Mouse (Mus musculus) forebrain, embryonic 13.5 days (tissue): Measurements from ENCODE around the gene Fabp6. TPM values are rescaled to one million over a fixed set of nuclear protein-coding genes. Genes with fewer than 3 reads are reported as not detected.

Source experiments
- ATAC-seq: fragments of 200-750 bp; cut with Nextera tagmentation; 2 replicates; pipeline ENCODE4 v1.8.0; 2017
- H3K27ac ChIP-seq: fragments of 300-500 bp; sonication (generic); 2 replicates; pipeline ENCODE4 v1.5.1; 2015; ENCODE audit warnings: inconsistent platforms, mild to moderate bottlenecking, moderate library complexity
- H3K27me3 ChIP-seq: fragments of 300-500 bp; sonication (generic); 2 replicates; pipeline ENCODE4 v1.6.1; 2015; ENCODE audit warnings: mild to moderate bottlenecking, inconsistent platforms
- H3K36me3 ChIP-seq: fragments of 300-500 bp; sonication (generic); 2 replicates; pipeline ENCODE4 v1.6.1; 2015; ENCODE audit warnings: mild to moderate bottlenecking, inconsistent platforms; ENCODE audit not compliant: poor library complexity, severe bottlenecking
- H3K4me1 ChIP-seq: fragments of 300-500 bp; sonication (generic); 2 replicates; pipeline ENCODE4 v1.6.1; 2015; ENCODE audit warnings: inconsistent platforms
- H3K4me2 ChIP-seq: fragments of 300-500 bp; sonication (generic); 2 replicates; pipeline ENCODE4 v1.6.1; 2015; ENCODE audit warnings: inconsistent platforms, mild to moderate bottlenecking, moderate library complexity
- H3K4me3 ChIP-seq: fragments of 300-500 bp; sonication (generic); 2 replicates; pipeline ENCODE4 v1.5.1; 2015; ENCODE audit warnings: mild to moderate bottlenecking, inconsistent platforms
- H3K9ac ChIP-seq: fragments of 300-500 bp; sonication (generic); 2 replicates; pipeline ENCODE4 v1.6.1; 2015; ENCODE audit warnings: mild to moderate bottlenecking, inconsistent platforms
- H3K9me3 ChIP-seq: fragments of 300-500 bp; sonication (generic); replicated peaks from 2 replicates; pipeline ENCODE4 v1.6.1; 2016; ENCODE audit warnings: inconsistent platforms
- WGBS: fragments of 180-500 bp; shearing (Covaris S2); methylation state at CpG from one replicate; pipeline ENCODE4 v1.1.7; 2015; 5-methylcytosine and 5-hydroxymethylcytosine counted together
- polyA plus RNA-seq: library from polyadenylated mRNA; unstranded; fragments of >200 nt; fragmentation: Nextera tagmentation; extraction: Ambion mirVana; gene quantifications from 2 replicates; pipeline ENCODE4 v1.2.1, GENCODE M21; 2015

Gene Fabp6
- polyA plus RNA-seq, 1 experiment from 2014 or later, result not detected

DNA sequence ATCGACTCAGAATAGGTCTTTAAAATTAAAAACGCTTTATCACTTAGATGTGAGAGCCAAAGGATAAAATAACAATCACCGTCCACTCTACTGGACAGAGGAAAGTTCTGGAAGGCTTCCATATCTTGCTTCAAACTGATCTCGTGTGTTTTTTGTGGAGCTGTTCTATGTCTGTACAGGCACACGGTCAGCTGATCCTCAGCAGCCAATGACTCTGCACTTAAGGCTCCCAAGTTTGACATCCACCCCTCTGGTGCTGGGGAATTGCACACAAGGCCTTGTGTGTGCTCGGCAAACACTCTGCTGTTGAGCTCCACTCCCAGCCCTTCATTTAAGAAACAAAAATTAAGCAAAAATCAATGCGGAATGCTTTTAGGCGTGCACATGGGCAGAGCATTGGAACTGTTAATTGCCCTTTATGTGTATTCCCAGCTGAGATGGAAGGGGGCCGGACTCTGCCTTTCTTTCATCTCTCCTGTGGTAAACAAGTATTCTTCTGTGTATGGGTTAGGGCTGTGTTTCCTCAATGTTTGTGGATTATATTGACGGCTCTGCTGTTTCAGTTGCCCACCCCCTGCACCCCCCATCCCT is 37.6 kb downstream of the Fabp6 start:
- peak; percentile 74 for ATAC-seq

GRCm38 (mm10) chr11:43559515-43560292 is 41.6 kb downstream of the Fabp6 start:
- no peak overlapping the region for H3K4me3 ChIP-seq
- H3K36me3 ChIP-seq, result peaks cover 32% of the 10 kb centered on the region
- ATAC-seq, result no peak; the same call in 1 of the 2 replicates
- 13% methylated on average over 6 of the region's 6 CpGs for WGBS
- H3K9me3 ChIP-seq, result no peaks in the 10 kb centered on the region
- peak overlapping the region; percentile 59 for H3K27ac ChIP-seq
- no peak overlapping the region for H3K4me2 ChIP-seq
- H3K4me1 ChIP-seq, result peaks cover 21% of the 10 kb centered on the region
- H3K9ac ChIP-seq, result no peak overlapping the region
- H3K27me3 ChIP-seq, result no peaks in the 10 kb centered on the region

More for the DNA sequence above, 37.6 kb downstream of the Fabp6 start:
- Histone ChIP-seq H3K36me3 (peaks cover 10% of the 10 kb centered on the region), H3K4me3 (no peak overlapping the region), H3K9me3 (no peaks in the 10 kb centered on the region), H3K4me2 (no peak overlapping the region), H3K27ac (peak overlapping the region; percentile 51), H3K4me1 (peaks cover 38% of the 10 kb centered on the region), H3K9ac (no peak overlapping the region), H3K27me3 (no peaks in the 10 kb centered on the region)
- 42% methylated on average over 10 of the region's 10 CpGs for WGBS

- no peak overlapping the region for H3K4me3 ChIP-seq
- no peak overlapping the region for H3K27ac ChIP-seq
- H3K9ac ChIP-seq, result no peak overlapping the region
- peaks cover 9% of the 10 kb centered on the region; the same call in 1 of the 2 replicates for H3K4me1 ChIP-seq
- H3K36me3 ChIP-seq, result peaks cover 27% of the 10 kb centered on the region
- H3K27me3 ChIP-seq, result no peaks in the 10 kb centered on the region
- H3K9me3 ChIP-seq, result no peaks in the 10 kb centered on the region
- WGBS, result 91% methylated on average over 11 of the region's 11 CpGs
- H3K4me2 ChIP-seq, result no peak overlapping the region
- ATAC-seq, result no peak
These were observed 44.8 kb downstream of the Fabp6 start for GRCm38 (mm10) chr11:43556538-43556937.

GRCm38 (mm10) chr11:43552675-43553074 is 48.7 kb downstream of the Fabp6 start:
- no peak overlapping the region for H3K4me2 ChIP-seq
- ATAC-seq, result no peak
- H3K27ac ChIP-seq, result no peak overlapping the region
- H3K27me3 ChIP-seq, result no peaks in the 10 kb centered on the region
- no peaks in the 10 kb centered on the region for H3K9me3 ChIP-seq
- peaks cover 30% of the 10 kb centered on the region for H3K4me1 ChIP-seq
- 75% methylated on average over 6 of the region's 6 CpGs for WGBS
- H3K4me3 ChIP-seq, result no peak overlapping the region
- H3K9ac ChIP-seq, result no peak overlapping the region
- H3K36me3 ChIP-seq, result peaks cover 11% of the 10 kb centered on the region

DNA sequence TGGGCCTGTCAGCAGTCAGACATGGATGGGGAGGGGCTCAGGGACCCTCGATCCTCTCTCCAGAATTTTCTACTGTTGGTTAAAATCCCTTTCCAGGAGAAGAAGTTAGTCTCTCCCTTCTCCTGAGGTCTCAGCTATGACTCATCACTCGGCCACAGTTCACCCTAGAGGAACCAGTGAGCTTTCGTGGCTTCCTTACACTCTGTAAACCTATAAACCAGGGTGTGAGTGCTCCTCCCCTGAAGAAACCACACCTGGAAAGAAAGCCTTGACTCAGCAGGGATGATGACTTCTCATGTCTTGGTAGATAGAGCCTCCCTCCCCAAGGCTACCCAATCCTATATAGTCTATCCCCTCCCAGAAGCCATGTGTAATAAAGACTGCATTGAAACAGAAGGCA is 49.6 kb downstream of the Fabp6 start:
- H3K4me2 ChIP-seq, result no peak overlapping the region
- no peaks in the 10 kb centered on the region for H3K9me3 ChIP-seq
- no peak for ATAC-seq
- peaks cover 4% of the 10 kb centered on the region; the same call in 1 of the 2 replicates for H3K36me3 ChIP-seq
- no peak overlapping the region for H3K4me3 ChIP-seq
- no peak overlapping the region for H3K9ac ChIP-seq
- H3K27me3 ChIP-seq, result no peaks in the 10 kb centered on the region
- 81% methylated on average over 3 of the region's 3 CpGs for WGBS
- H3K27ac ChIP-seq, result no peak overlapping the region
- peaks cover 30% of the 10 kb centered on the region for H3K4me1 ChIP-seq

DNA sequence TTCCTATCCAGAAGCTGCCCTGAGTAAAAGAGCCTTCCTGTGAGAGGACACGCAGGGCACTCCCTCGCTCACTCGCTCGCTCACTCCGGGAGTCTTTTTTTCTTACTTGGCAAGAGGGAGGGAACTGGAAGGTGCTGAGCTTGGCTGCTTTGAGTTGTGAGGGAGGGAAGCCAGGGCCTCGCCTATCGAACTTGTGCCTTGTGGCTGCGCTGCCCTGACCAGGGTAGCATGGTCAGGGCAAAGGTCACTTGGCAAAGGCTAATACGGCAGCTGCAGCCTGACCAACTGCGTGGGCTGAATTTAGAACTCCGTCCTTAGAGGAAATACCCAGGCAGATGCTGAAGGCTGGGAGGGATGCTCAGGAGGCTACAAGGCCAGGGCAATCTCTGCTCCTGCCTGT is 51.6 kb downstream of the Fabp6 start:
- no peak overlapping the region for H3K4me2 ChIP-seq
- no peak for ATAC-seq
- no peaks in the 10 kb centered on the region for H3K27me3 ChIP-seq
- no peaks in the 10 kb centered on the region for H3K9me3 ChIP-seq
- no peak overlapping the region for H3K4me3 ChIP-seq
- H3K9ac ChIP-seq, result no peak overlapping the region
- WGBS, result 53% methylated on average over 11 of the region's 11 CpGs
- no peak overlapping the region for H3K27ac ChIP-seq
- H3K4me1 ChIP-seq, result peaks cover 44% of the 10 kb centered on the region
- H3K36me3 ChIP-seq, result no peaks in the 10 kb centered on the region

- no peak overlapping the region for H3K4me2 ChIP-seq
- no peak overlapping the region for H3K9ac ChIP-seq
- H3K4me1 ChIP-seq, result peaks cover 44% of the 10 kb centered on the region
- H3K9me3 ChIP-seq, result no peaks in the 10 kb centered on the region
- WGBS, result 49% methylated on average over 12 of the region's 12 CpGs
- no peak for ATAC-seq
- H3K27me3 ChIP-seq, result no peaks in the 10 kb centered on the region
- no peak overlapping the region for H3K4me3 ChIP-seq
- H3K27ac ChIP-seq, result peak overlapping the region; percentile 70
- 0 out of 2 replicates have a peak, but pooled peaks cover 2% of the 10 kb centered on the region for H3K36me3 ChIP-seq
These were observed 52.5 kb downstream of the Fabp6 start for GRCm38 (mm10) chr11:43548657-43549435.

- peaks cover 44% of the 10 kb centered on the region for H3K4me1 ChIP-seq
- ATAC-seq, result peak; percentile 90
- 7% methylated on average over 7 of the region's 7 CpGs for WGBS
- H3K9ac ChIP-seq, result no peak overlapping the region
- no peaks in the 10 kb centered on the region for H3K27me3 ChIP-seq
- H3K27ac ChIP-seq, result peak overlapping the region; percentile 70
- H3K4me2 ChIP-seq, result no peak overlapping the region
- H3K4me3 ChIP-seq, result no peak overlapping the region
- peaks cover 9% of the 10 kb centered on the region; the same call in 1 of the 2 replicates for H3K36me3 ChIP-seq
- H3K9me3 ChIP-seq, result no peaks in the 10 kb centered on the region
These were observed 53.2 kb downstream of the Fabp6 start for GRCm38 (mm10) chr11:43548148-43548547.

- Histone ChIP-seq H3K9ac (no peak overlapping the region), H3K4me2 (no peak overlapping the region), H3K9me3 (no peaks in the 10 kb centered on the region), H3K36me3 (peaks cover 9% of the 10 kb centered on the region; the same call in 1 of the 2 replicates), H3K27me3 (no peaks in the 10 kb centered on the region), H3K27ac (no peak overlapping the region), H3K4me3 (no peak overlapping the region), H3K4me1 (peaks cover 40% of the 10 kb centered on the region)
- 26% methylated on average over 4 of the region's 4 CpGs for WGBS
- ATAC-seq, result no peak
These were observed 54.7 kb downstream of the Fabp6 start for GRCm38 (mm10) chr11:43546678-43547077.

Other genes with a start within 250 kb of the Fabp6 start
- 38.1 and 45.3 TPM in 2 replicates for gene Pttg1, start 175.3 kb downstream of the Fabp6 start, polyA plus RNA-seq
- gene Slu7, start 167.8 kb downstream of the Fabp6 start, polyA plus RNA-seq, result 68.4 and 72.8 TPM in 2 replicates
- gene C1qtnf2, start 127.3 kb downstream of the Fabp6 start, polyA plus RNA-seq, result 2.2 and 2.6 TPM in 2 replicates
- gene Ccnjl, start 72.8 kb downstream of the Fabp6 start, polyA plus RNA-seq, result 13.9 and 15.1 TPM in 2 replicates
- gene 4933415A04Rik, start 14.5 kb downstream of the Fabp6 start, polyA plus RNA-seq, result 4.8 TPM in 2 replicates
- 28.4 and 28.5 TPM in 2 replicates for gene Pwwp2a, start 80.5 kb upstream of the Fabp6 start, polyA plus RNA-seq
- 80.6 and 89.7 TPM in 2 replicates for gene Ttc1, start 146.5 kb upstream of the Fabp6 start, polyA plus RNA-seq